Mouse (Mus musculus) cerebellum, adult 8-10 months (tissue): ENCODE results near the gene Cnr2.
A peak's percentile ranks its signal among the peaks of the same experiment; 100 is the strongest.

Experiments used
- DNase-seq: peaks from one replicate; pipeline ENCODE4 v3.0.0; 2022

The Cnr2 gene

GRCm38 (mm10) chr4:135909326-135910066, 14.3 kb downstream of the Cnr2 start:
- DNase-seq = no peak

GRCm38 (mm10) chr4:135911531-135911930, 16.3 kb downstream of the Cnr2 start:
- DNase-seq = no peak

- no peak for DNase-seq
Measured at GRCm38 (mm10) chr4:135912164-135912563, 17.0 kb downstream of the Cnr2 start.

- no peak for DNase-seq
Measured at GRCm38 (mm10) chr4:135912835-135913234, 17.6 kb downstream of the Cnr2 start.

GRCm38 (mm10) chr4:135913433-135913832, 18.2 kb downstream of the Cnr2 start:
- DNase-seq = no peak

GRCm38 (mm10) chr4:135918635-135919279, 23.6 kb downstream of the Cnr2 start:
- no peak for DNase-seq

GRCm38 (mm10) chr4:135919280-135919639, 24.1 kb downstream of the Cnr2 start:
- no peak for DNase-seq

- peak; percentile 97 for DNase-seq
Measured at GRCm38 (mm10) chr4:135920304-135921241, 25.4 kb downstream of the Cnr2 start, which contains the start of gene Fuca1. Gene Fuca1, plus strand, starts transcription at chr4:135920735.

- DNase-seq = no peak
Measured at GRCm38 (mm10) chr4:135921257-135922120, 26.3 kb downstream of the Cnr2 start.

GRCm38 (mm10) chr4:135922190-135922589, 27.0 kb downstream of the Cnr2 start:
- DNase-seq = no peak

GRCm38 (mm10) chr4:135924418-135924817, 29.2 kb downstream of the Cnr2 start:
- DNase-seq = no peak

- DNase-seq = no peak
Measured at GRCm38 (mm10) chr4:135925341-135925740, 30.1 kb downstream of the Cnr2 start.

- DNase-seq = no peak
Measured at GRCm38 (mm10) chr4:135926195-135926808, 31.1 kb downstream of the Cnr2 start.

- DNase-seq = no peak
Measured at GRCm38 (mm10) chr4:135926861-135927260, 31.7 kb downstream of the Cnr2 start.

- DNase-seq = no peak
Measured at GRCm38 (mm10) chr4:135928376-135928775, 33.2 kb downstream of the Cnr2 start.

- no peak for DNase-seq
Measured at GRCm38 (mm10) chr4:135929405-135929804, 34.2 kb downstream of the Cnr2 start.

GRCm38 (mm10) chr4:135929828-135930227, 34.6 kb downstream of the Cnr2 start:
- no peak for DNase-seq

GRCm38 (mm10) chr4:135930239-135930638, 35.0 kb downstream of the Cnr2 start:
- DNase-seq = no peak

- DNase-seq = no peak
Measured at GRCm38 (mm10) chr4:135931832-135932231, 36.6 kb downstream of the Cnr2 start.

- no peak for DNase-seq
Measured at GRCm38 (mm10) chr4:135934708-135935500, 39.7 kb downstream of the Cnr2 start.

- no peak for DNase-seq
Measured at GRCm38 (mm10) chr4:135935502-135935901, 40.3 kb downstream of the Cnr2 start.
